Mouse (Mus musculus): ENCODE data around the gene Sun2. TPM values are rescaled to one million over a fixed set of nuclear protein-coding genes. Genes with fewer than 3 reads are reported as not detected.

Gene Sun2
- total RNA-seq (2021) = 10 to 100 TPM; 18.5 to 23.3 TPM
- long read RNA-seq, experiment 1 = 0 reads
- long read RNA-seq, experiment 2, partial matches to known transcripts = 0 of 2 reads
- long read RNA-seq, experiment 2, other reads (novel, unspliced or antisense) = 2 of 2 reads

- peak; percentile 87 to 94 for DNase-seq (ENCODE audit: low spot score in 2 of 2)
Observed at GRCm38 (mm10) chr15:79741921-79742705, at the start of gene Sun2. Sun2 (minus strand) TSS chr15:79742536.

DNA sequence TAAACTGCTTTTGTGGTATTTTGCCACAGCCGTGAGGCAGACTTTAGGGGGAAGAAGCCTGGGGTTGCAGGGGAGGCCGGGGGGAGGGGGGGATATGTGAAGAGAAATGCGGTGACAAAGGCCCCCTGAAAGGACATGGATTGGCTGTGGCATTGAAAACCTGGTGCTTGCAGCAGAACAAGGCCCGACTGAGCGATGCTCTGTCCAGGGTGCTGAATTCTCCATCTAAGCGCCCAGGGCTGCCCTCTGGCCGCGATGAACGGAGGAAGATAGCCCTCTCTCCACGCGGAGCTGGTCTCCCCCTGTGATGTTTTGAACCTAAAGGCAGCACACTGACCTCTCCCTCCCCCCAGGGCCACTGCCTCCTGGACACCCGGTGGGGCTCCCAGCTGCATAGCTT lies 49.2 kb upstream of the Sun2 start:
- no peak for DNase-seq (ENCODE audit: low spot score in 2 of 2)

DNA sequence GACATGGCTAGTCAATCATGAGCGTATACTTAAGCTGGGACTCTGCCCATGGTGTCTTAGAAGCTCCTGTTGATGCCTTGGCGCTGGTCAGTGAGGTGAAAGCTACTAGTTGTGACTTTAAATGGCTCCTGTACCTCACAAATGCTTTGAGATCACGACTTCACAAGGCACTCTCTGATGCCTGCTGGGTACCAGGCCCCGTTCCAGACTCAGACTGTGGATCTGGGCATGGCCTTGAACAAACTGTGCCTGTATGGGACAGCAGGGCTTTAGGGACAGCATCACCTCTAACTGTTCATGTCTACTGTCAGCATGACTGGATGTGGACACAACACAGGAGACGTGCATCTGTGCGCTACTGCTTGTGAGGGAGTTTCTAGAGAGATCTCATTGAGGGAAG lies 48.6 kb upstream of the Sun2 start:
- DNase-seq (ENCODE audit: low spot score in 2 of 2) = no peak

- no peak for DNase-seq (ENCODE audit: low spot score in 2 of 2)
Observed at GRCm38 (mm10) chr15:79790111-79790510, 47.8 kb upstream of the Sun2 start.

GRCm38 (mm10) chr15:79787815-79788214 lies 45.5 kb upstream of the Sun2 start:
- no peak for DNase-seq (ENCODE audit: low spot score in 2 of 2)

DNA sequence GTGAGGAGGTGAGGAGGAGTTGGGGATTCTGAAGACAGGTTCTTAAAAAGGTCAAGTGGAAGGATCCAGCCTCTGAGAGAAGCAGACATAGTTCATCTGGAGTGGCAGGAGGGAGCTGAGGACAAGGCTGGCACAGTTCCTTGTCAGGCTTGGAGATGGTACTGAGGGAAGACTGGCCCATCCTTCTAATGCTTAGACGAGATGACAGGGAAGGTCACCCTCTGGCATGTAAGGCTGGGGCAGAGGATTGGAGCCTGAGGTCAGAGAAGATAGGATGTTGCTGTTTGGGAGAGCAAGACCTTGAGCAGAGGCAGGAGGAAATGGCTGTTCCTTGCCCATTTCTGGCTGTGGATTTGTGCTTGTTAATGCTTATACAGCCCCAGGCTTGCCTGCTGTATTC lies 42.7 kb upstream of the Sun2 start:
- no peak for DNase-seq (ENCODE audit: low spot score in 2 of 2)

DNA sequence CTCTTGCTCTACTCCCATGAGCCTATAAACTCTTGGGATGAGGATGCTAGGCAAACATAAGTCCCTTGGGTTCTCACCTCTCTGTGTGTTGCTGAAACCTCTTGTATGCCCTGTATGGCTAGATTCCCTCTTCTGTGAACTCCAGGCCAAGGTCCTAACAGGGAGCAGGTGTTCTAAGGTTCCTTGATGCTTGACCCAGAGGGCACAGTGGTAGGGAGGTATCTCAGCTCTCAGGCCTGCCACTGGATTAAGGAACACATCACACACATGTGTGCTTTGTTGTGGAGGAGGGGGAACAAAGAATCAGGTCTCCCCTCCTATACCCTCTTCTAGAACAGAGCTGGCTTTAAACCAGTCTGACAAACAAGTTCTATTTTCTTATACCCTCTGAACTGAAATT lies 35.4 kb upstream of the Sun2 start, which contains the start of gene Dnal4:
Gene Dnal4 (minus strand): TSS at position 101 of the 400 bp plus-strand sequence.
- no peak for DNase-seq (ENCODE audit: low spot score in 2 of 2)

DNA sequence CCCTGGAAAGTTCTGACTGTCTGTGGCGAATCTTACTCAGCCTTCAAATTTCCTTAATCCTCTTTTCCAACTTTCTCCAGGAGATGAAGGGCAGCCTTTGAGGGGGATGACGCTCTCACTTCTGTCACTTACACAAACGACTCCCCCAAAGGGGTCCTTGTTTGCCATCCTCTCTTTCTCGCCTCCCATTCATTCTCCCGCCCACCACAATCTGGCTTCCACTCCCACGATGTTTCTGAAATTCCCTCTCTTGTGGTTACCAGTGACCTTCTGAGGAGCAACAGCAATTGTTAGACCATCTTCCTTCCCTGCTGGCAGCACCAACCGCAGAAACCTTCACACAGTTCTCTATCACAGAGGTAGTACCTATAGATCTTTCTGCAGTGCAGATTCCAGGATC lies 33.3 kb upstream of the Sun2 start:
- peak in 1 of 2 experiments; percentile 61 for DNase-seq (ENCODE audit: low spot score in 2 of 2)

GRCm38 (mm10) chr15:79774117-79775027 lies 32.0 kb upstream of the Sun2 start:
- peak; percentile 92 to 99 for DNase-seq (ENCODE audit: low spot score in 2 of 2)

DNA sequence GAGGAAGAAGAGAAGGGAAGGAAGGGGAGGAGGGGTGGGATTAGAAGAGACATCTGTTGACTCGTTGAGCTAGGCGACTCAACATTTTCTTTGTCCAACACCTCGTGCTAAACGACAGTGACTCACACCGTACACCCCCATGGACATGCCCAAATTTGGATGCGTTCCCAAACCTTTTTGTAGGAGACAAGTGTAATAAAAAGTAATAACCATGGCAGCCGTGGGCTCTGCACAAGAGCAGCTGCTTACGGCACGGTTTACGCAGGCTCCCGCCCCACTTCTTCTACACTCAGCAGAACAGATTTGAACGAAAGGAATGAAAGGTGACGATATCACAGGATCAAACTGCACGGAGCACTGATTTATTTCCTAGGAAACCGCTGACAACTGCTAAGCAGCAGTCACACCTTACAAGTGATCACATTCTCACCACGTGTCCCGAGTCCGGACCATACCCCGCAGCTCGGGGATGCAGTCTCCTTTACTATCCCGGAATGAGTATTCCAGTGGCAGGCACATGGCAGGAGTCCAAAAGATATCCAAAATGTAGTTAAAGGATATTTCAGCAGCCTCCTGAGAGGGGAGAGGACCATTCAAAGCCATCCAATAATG lies 28.4 kb upstream of the Sun2 start:
- DNase-seq (ENCODE audit: low spot score in 2 of 2) = no peak

- no peak for DNase-seq (ENCODE audit: low spot score in 2 of 2)
Observed at GRCm38 (mm10) chr15:79768302-79768701, 26.0 kb upstream of the Sun2 start.

DNA sequence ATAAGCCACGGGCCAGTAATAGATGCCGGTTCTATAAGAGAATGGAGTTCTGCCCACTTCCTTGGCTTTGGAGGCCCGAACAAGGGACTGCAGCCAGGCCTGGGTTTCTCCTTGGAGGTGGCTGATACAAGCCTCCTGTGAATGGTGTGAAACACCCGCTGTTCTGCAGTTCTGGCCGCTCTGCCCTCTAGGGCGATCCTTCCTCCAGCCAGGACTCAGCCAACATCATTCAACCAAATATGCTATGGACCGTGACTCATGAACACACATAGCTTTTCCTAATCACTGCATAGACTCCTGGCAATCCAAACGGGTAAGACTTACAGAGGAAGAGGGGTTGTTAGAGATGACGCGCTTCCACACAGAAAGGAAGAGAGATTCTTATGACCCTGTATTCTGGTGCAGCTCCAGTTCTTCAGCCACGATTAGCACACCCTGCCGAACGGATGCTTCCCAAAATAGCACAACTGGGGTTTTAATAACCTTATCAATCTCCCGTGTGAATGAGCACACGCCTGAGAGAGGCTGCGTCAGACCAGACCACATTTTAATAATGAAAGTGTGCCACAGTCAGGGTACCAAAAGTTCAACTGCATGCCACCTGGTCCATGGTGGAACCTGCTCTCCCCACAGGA lies 25.1 kb upstream of the Sun2 start:
- no peak for DNase-seq (ENCODE audit: low spot score in 2 of 2)

DNA sequence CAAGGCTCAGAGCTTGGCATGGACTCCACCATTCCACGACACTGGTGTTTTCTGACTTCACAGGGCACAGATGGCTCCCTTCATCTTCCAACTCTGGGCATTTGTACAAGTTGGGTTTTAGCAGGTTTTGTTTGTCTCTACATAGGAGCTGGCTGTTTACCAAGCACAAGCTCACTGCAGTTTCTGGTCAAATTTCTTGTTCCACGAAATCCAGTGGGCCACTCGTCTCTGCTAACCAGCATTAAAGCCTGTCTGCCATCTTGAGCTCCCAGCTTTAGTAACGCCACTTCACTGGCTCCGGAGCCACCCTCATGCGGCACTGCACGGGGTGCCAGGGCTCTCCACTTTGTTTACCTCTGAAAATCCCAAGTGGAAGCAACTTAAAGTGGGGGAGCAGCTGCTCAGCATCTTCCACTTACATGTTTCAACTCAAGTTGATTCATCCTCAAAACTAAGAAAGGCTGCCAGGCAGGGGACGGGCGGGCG lies 24.3 kb upstream of the Sun2 start:
- DNase-seq (ENCODE audit: low spot score in 2 of 2) = peak in 1 of 2 experiments; percentile 70

GRCm38 (mm10) chr15:79766168-79766567 lies 23.8 kb upstream of the Sun2 start:
- no peak for DNase-seq (ENCODE audit: low spot score in 2 of 2)

- no peak for DNase-seq (ENCODE audit: low spot score in 2 of 2)
Observed at GRCm38 (mm10) chr15:79765361-79765760, 23.0 kb upstream of the Sun2 start.

DNA sequence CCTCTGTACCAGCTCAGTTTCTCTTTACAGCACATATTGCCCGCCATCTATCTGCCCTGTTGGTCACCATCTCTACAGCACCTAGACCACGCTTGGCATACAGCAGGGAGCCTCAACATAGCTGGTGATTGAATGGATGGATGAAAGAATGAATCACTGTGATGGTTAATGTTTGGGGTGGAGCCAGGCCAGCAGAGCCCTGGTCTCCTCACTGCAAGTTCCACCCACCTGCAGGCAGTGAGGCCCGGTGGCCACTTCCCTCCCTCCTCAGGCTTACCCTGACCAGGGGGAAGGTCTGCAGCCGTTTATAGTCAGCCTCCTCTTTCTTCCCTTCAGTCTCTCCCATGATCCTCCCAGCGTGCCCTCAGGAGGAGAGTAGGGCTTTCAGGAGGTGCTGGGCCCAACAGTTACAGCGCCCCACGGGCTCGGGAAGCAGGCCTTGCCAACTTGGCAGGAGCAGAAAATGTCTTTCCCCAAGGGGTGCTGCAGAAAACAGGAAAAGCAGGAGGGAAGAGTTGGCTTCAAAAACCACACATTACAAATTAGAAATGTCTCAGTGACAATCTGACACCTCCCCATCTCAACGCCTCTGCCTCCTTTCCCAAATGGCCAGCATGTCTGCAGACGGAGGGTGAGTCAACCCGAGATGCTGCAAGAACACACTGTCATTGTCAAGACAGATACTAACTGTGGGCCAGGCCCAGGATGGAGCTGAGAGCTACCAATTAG lies 22.4 kb upstream of the Sun2 start:
- peak in 1 of 2 experiments; percentile 65 for DNase-seq (ENCODE audit: low spot score in 2 of 2)

DNA sequence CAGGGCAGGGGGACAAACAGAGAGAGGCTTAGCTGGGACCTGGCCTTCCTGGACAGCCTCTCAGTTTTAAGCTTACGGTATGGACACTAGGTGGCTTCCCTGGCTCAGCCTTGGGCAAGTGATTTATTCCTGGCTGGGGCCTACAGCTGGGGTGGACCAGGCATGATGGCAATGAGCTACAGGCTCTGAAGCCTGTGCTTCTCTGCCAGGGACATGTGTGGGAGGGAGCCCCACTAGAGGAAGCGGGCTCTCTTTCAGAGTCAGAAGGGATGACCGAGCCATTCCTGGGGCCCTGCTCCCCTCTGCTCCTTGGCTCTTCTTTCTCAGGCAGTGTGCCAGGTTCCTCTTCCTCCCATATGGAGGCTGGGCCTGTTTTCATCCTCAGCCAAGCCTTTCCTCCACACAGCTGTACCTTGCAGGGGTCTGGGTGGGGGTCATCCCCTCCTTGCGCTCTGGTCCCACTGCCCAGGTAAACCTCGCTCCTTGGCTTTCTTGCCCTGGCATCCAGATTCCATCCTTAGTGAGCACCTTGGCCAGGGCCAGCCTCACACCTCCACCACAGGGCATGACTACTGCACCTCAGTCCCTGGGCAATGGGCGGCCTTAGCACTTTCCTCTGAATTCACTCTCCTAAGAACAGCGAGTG lies 21.4 kb upstream of the Sun2 start:
- DNase-seq (ENCODE audit: low spot score in 2 of 2) = no peak

- DNase-seq (ENCODE audit: low spot score in 2 of 2) = no peak
Observed at GRCm38 (mm10) chr15:79763001-79763400, 20.7 kb upstream of the Sun2 start.

DNA sequence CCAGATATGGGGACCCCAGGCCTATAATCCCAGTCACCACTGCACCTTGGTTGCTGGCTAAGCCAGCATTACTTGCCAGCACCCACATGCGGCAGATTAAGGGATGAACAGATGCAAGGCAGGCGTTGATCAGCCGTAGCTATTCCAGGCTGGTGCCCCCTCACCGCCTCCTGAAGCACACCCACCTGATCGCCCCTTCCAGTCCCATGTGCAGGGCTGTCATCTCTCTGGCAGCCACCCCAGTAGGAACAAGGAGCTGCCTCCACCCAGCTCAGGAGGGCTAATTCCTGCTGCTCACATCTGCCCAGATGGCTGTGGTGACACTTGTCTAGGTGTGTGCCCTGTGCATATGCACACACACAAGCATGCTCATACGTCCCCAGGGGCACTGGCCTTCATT lies 18.6 kb upstream of the Sun2 start:
- no peak for DNase-seq (ENCODE audit: low spot score in 2 of 2)

DNA sequence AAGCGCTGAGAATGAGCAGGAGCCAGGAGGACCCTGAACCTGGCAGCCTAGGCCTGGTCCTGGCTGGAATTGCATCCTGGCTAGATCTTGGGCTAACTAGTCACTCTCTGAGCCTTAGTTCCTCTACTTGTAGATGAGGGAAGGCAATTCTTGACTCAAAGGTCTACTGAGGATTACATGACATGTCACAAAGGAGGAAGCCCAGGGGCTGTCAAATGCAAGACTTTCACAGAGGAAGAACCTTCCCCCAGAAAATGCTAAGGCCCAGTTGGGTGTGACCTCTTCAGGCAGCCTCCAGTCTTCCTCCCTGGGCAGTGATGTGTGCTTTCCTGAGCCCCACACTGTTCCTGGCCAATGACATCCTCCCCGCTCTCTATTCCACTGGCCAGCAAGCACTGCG lies 14.8 kb upstream of the Sun2 start:
- no peak for DNase-seq (ENCODE audit: low spot score in 2 of 2)
